Mouse (Mus musculus) embryonic stem cell, embryonic (primary cell): ENCODE measurements at regions not wholly inside any gene's neighbourhood (a gene's known extent, or its start where the extent isn't known, plus 50 kb on each side); places are given as distances from the start of the nearest gene placed in this dataset.

Source experiments
- CTCF ChIA-PET, 4 experiments: fragments of 300-600 bp in 2 of 4; fragments of 350-600 bp in 2 of 4; sonication (Branson Sonifier 250); formaldehyde crosslinking; loops; one replicate each; lab custom pipeline; 2022; ENCODE audit warnings: inconsistent platforms in 2 of 4; lab: Charles Lee
- POLR2A ChIA-PET, 4 experiments: fragments of 300-600 bp in 2 of 4; fragments of 350-600 bp in 2 of 4; sonication (Branson Sonifier 250); formaldehyde crosslinking; loops; one replicate each; lab custom pipeline; 2022; ENCODE audit warnings: antibody characterized with exemption in 4 of 4, inconsistent platforms in 1 of 4; lab: Charles Lee

DNA sequence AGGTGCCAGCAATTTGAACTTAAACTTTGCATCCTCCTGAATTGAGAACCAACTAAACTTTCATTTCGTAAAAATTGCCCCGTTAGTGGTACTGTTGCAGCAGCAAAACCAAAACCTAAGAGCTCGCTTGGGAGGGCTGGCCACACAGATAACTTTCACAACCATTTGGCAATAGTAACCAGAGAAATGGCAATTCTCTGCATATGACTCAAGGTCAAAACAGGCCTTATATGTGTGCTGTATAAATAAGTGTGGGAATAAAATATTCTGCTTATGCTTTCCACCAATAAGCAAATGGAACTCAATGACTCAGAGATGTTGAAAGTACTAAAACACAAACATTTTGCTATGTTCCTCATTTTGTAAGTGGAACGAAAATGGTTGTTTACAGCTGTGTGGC, 550.3 kb downstream of the Car8 start:
- CTCF ChIA-PET: no interaction called here
- POLR2A ChIA-PET: no interaction called here

DNA sequence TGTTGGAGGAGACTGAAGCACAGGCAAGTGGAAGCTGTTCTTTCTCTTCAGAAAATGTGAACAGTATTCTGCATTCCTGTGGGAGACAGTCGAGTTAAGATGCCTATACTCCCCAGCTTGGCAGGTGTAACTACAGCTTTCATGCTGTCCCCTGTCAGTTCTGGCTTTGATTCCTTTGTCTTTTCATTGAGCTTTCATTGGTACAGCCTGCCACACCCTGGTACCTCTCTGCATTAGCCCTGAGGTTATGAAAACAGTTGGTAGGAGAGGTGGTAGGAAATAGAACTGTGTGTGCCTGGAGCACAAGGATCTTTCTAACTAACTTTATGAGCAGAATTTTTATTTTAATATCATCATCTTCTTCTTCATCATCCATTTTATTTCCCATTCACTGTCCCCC, 551.6 kb downstream of the Car8 start:
- ChIA-PET CTCF (no interaction called here), POLR2A (no interaction called here)

DNA sequence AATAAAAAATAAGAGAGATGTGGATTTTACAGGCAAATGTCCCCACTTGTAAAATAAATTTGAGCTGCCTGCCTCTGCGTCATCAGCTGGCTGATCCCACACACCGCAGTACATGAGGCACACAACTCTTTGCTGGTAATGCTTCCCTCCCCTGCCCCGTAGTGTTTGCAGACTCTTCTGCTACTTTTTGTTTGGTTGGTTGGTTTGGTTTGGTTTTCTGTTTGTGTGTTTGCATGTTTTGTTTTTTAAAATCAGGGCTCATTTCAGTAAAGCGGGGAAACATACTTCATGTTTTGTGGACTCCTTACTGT, 568.1 kb downstream of the Car8 start:
- CTCF ChIA-PET: interaction anchor here in 1 of 4 experiments (0.5 kb wide), 1 partner anchor 49 kb away, joined by 3 read pairs; no protein-coding TSS in a partner anchor
- POLR2A ChIA-PET: no interaction called here

DNA sequence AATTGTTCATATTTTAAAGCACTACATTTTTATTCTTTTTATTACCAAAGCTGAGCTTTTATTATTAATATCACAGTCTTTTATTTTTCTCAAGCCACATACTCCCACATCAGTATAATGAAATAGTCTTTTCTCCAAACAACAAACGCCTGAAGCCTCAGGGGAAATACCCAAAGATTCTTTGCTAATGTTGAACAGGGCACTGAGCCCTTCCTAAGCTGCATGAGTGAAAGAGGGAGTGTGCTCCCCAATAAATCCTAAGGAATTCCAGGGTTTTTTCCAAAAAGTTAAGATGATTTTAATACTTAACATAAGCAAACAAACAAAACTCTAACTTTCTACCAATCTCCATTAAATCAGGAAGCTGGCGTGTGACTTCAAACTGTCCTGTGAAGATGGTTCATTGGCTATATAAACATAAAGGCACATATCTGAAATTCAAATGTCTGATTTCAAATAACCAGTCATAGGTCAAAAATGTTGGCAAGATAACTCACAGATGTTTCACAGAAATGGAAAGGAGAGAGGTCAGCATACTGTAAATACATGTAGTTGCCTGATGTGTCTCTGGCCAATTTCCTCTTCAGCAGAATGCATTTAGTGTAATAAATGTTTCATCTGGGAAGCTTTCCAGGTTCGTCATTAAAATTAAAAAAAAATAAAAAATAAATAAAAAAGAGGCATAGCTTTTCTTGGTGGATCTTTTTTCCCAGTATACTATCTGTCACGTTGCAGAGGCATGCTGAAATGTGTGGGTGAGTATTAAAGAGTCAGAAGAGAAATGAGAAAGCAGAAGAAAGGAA, 568.6 kb downstream of the Car8 start:
- CTCF ChIA-PET: interaction anchor here in 1 of 4 experiments (0.5 kb wide), 1 partner anchor 50 kb away, joined by 3 read pairs; no protein-coding TSS in a partner anchor
- POLR2A ChIA-PET: no interaction called here

DNA sequence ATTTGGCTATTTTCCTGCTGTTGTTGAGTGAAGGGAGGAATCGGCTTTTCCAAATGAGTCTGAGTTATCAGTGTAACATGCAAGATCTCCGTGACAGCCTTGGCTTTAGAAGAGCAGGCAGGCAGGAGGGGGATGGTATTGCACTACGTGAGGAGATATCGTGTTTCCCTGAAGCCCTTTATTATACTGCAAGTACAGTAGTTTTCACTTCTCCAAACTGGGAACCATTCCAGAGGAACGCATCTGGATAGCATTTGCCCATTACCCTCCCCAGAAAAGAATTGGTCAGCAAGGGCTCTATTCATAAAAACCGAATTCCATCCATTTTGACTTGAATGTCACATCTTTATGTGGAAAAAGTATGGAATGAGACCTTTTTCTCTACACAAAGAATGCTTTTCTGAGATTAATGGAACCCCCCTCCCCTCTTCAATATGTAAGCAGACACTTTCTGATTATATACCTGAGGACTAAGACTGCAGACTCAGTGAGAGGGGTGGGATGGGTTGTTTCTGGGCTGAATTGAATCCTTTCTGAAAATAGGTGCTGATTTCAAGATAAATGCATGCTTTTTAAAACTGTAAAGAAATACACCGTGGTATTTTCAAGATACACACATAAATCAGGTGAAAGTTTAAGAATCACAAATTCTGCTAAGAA, 571.8 kb downstream of the Car8 start:
- ChIA-PET CTCF (no interaction called here), POLR2A (no interaction called here)

DNA sequence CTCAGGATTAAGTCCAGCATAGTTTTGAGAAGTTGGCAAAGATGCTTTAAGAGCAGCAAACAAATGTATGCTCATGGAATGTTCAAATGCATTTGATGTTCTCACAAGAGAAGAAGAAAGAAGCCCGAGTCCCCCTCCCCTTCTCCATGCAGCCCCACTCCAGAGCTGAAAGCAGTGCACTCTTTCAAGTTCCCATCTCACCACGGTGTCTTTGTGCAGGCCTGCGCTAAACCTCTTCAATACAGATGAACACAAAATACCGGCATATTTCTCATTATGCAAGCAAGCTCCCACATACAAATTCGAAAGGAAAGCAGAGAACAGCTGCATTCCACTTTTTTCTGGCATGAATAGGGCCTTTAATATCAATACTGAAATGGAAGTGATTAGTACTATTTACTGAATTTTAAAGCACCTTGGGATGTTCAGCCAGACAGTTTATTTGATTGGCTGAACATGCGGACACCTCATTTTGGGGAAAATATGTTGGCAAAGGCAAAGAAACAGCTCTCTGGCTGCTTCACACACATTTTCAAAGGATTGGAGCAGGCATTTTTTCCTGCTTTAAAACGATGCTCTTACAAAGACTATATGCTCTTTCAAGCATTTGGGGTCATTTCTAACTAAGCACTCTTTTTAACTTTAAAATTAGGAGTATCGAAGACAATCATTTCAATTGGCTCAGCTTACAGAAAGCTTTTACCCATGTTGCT, 595.8 kb downstream of the Car8 start:
- ChIA-PET CTCF (no interaction called here), POLR2A (no interaction called here)

DNA sequence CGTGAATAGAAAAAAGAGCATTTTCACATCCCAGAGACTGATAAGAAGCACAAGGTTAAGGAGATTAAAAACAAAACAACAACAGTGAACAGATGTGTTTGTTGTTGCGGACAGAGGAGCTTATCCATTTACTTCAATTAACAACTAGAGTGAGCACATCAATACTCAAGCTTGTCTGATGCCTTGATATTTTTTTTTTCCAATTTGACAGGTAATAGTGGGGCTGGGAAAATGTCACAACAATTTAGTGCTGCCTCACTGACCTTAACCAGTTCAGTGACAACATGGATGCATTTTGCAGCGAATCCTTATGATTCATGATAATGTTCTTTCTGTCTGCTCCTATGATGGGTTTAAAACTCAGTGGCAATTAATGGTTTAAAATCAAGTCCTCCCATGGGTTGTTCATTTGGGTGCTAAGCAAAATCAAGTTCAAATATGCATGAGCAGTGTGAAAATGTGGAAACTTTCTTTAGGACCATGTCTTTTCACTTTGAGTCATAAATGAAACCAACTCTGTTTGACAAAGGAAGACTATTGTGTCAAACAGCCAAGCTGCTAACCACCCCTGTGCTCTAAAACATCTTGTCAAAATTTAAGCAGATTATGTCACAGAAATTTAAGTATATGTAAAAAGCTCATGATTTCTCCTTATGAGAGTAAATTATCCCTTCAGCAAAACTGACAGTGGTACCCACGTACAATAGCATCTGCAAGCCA, 641.0 kb downstream of the Car8 start:
- ChIA-PET POLR2A (no interaction called here), CTCF (no interaction called here)

DNA sequence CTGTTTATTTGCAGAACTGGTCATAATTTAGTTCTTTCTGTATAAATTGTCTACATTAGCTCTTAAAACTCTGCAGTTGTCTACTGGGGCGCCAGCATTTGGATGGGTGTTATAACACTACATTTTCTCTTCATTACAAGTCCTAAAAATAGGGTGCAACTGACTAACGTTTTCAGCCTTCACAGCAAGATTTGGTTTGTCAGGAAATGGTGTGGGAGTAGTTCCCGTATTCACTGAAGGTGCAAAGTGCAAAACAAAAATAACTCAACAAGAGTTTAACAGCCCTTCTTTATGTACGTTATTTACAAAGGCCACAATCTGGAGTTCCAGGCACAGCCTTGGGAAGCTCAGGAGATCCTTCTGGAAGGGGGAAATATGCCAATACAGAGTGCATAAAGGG, 642.7 kb downstream of the Car8 start:
- POLR2A ChIA-PET: no interaction called here
- CTCF ChIA-PET: no interaction called here

DNA sequence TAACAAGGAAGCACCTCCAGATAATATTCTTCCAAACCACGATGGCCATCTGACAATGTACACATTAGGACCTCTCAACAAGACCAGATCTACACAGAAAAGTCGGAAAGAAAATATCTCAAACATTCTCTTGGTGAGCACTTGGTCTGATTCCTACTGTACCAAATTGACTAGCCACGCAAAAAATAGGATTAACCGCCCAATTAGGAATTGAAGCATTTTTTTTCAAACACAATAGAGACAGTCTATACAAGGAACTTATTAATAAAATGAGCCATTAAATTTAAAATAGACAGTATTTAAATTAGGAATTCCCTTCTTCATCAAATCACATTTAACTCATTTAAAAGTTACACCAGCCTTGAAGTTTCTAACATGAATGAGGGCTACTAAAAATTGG, 655.0 kb downstream of the Car8 start:
- ChIA-PET CTCF (no interaction called here), POLR2A (no interaction called here)

DNA sequence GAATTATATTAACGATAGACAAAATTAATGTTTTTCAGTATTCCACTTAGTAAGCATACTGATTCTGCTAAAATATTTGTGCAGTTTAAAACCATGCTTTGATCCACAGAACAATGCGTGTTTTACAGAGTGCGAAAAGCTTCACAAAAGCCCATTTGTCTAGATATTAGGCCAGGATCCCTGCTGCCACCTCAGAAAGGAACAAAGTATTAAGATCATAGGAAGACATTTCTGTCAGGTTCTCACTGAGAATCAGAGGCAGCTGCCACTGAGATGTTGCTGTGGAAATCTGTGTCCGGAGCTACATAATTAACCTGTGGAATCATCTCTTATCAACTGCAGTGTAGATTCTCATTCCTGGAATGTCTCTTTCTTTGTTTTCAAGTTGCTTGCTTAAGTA, 656.9 kb downstream of the Car8 start:
- ChIA-PET POLR2A (no interaction called here), CTCF (no interaction called here)

DNA sequence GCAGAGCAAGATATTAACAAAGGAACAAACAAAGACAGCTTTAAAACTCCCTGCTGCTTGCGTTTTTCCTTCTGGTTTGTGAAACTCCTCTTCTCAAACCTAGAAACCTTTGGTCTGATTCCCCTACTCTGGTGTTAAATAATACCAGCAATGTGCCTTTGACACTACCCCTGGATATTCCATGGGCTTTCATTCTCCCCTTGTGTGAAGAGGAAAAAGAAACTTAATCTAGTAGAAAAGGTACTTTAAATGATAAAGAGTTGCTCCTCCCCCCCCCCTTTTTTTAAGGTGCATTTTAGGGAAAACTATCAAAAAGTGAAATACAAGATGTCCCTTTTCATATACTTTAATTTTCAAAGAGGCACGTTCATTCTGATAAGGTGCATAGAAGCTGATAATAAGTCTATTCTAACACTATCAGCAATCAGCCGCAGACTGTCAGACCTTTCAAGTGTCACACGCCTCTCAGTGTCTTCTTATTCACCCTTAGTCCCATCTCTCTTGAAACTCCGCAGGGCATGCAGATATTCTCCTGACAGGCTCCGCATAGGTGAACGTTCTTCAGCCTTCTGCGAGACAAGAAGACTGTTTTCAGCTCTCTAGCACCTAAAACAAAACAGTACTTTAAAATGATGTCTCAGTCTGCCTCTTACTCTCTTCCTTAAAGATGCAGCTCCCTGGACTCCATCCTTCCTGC, 657.5 kb downstream of the Car8 start:
- CTCF ChIA-PET: no interaction called here

DNA sequence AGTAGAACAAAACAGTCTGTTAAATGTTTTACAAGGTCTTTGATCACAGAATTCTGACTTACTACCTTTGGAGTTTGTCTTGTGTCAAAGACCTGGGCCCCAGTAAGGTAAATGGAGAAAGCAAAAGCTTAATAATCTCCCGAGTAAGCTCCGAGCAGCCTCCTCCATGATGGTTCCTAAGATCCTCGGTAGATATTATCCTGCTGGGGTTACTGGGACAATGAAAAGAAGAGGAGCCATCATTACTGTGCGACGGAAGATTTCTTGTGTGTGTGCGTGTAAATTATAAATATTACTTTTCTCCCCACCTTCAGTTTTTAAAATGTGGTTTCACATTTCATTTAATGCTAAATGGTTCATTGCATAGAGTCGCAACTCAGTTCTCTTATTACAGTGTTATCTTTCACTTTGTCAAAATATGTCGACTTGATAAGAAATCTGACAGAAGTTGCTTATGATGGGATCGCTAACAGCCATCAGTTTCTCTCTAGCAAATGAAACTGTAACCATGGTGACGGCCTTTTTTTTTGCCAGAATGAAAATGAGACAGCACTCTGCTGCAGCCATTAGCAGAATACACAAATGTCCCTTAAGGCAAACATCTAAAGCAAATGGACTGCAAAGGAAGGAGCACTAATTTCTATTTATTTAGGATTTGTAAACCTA, 658.2 kb downstream of the Car8 start:
- ChIA-PET CTCF (interaction anchor here in 1 of 4 experiments (0.6 kb wide), 1 partner anchor 283 kb away, joined by 3 read pairs; no protein-coding TSS in a partner anchor), POLR2A (no interaction called here)

More for the DNA sequence above, 657.5 kb downstream of the Car8 start:
- POLR2A ChIA-PET: no interaction called here

DNA sequence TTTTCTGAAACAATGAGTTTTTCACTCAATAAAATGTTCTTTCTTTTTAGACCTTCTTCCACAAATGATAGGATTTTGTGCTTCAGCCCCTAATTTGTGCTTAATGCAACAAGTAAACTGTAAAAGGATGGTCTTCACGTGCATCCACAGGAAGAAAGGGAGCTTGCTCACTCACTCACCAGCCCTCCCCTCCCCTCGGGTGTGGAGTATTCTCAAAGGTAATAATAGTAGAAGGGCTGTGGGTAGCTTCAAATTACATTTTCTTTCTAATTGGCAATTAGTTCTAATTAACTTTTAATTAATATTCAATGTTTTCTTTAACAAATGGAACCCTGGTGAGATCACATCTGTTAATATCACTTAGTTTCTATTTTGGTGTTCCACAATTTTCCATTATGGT, 664.8 kb downstream of the Car8 start:
- ChIA-PET POLR2A (no interaction called here), CTCF (no interaction called here)

DNA sequence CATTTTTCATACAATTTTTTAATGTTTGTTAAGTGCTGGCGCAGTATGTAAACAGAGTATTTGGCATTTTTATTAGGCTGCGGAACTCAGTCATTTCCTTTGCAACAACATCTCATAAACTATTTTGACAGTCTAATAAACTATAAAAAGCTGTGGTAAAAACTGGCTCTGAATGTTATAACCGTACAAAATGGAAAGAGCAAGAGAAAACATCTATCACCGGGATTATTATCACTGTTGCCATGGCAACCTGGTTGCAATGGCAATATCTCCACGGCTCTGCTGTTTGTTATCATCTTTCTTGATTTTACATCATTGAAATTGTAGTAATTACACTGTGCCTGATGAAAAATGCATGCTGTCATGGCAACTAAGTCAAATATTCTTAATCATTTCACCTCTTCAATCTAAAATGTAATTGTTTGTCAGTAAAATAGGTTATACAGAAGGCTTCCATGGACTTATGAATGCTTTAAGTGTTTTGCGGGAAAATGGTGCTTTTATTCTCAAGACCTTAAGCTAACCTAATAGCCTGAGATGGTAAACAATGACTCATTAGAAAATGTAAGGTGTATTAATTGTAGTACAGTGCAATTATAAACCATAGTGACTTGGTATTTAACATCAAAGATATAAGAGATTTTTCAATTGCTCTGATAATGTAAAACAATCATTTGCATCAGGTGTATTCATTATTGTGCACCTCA, 671.0 kb downstream of the Car8 start:
- ChIA-PET POLR2A (interaction anchor here in 1 of 4 experiments (0.6 kb wide), 1 partner anchor 11 kb away, joined by 3 read pairs; no protein-coding TSS in a partner anchor), CTCF (interaction anchor here in 1 of 4 experiments (0.6 kb wide), 1 partner anchor 206 kb away, joined by 4 read pairs; no protein-coding TSS in a partner anchor)

DNA sequence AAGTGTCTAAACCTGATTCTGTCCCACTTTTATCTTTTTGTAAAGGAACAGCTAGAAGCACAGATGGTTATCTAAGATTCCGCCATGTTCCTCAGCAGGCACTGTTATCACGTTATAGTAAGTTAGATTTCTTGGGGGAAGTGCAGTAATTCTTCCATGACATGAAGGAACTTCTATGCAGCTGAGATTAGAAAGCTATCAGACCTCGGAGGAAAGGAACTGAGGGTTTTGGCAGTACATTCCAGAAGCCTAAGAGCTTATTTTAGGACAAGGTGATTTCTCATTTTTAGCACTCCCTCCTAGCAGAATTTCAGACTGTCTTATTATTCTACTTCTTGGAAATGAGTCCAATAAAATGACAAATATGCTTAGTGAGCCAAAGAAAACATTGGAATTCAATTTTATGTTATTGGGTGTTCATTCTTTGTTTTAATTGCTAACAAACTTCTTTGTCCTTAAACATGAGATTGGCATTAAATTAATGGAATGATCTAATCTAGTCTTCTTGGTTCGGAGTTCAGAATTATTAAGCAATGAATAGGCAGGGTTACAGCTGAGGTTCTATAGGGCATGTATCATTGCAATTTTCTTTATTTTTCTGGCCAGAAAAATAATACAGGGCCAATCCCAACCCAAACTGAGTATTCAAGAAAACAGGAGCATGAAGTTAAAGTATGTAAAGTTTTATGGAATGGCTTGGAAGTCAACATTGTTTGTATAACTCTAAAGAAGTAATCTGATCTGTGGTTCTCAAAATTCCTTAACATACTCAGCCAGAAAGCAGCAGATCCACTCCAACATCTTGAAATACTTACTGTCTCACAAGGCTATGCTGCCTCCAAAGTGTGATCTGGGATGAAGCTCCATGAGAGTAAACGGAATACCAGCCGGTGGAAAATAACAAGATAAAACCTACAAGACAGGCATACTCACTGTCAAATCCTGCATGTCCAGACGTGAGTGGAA, 678.7 kb downstream of the Car8 start:
- POLR2A ChIA-PET: no interaction called here
- CTCF ChIA-PET: no interaction called here

DNA sequence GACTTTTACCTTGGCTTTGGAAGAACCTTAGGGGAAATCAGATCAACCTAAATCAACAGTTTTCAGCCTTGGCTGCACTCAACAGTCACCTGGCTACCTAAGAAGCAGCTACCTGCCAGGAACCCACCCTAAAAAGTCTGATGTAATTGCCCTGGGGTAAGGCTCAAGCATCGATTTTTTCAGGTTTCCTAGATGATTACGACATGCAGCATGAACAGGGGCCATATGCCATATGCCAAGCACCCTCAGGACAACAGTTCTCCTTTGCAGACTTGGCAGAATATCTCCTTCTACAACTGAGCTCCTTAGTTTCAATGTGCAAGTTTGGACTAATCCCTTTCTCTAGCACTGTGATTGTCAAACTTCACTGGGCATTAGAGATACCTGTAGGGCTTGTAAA, 680.1 kb downstream of the Car8 start:
- ChIA-PET POLR2A (no interaction called here), CTCF (interaction anchor here in 1 of 4 experiments (0.6 kb wide), 1 partner anchor 877 kb away, joined by 3 read pairs; no protein-coding TSS in a partner anchor)

DNA sequence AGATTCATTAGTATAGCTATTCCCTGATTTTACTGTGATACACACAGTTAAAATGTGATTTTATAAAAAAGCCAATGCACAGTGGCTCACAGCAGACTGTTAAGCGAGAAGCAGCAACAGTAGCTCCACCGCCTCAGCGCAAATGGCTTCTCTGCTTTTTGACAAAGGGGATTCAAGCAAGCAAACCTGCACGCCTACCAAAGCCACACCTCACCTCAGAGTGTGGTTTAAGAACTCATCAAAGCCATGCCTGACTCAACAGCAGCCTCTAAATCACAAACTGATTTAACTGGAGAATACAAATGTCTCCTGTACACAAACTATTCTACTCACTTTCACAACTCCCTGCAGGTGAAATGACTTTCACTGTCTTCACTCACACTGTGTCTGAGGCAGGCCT, 704.5 kb downstream of the Car8 start:
- ChIA-PET POLR2A (interaction anchor here in 1 of 4 experiments (0.6 kb wide), 1 partner anchor 156 kb away, joined by 3 read pairs; no protein-coding TSS in a partner anchor), CTCF (no interaction called here)
